In the genomic region with DNA sequence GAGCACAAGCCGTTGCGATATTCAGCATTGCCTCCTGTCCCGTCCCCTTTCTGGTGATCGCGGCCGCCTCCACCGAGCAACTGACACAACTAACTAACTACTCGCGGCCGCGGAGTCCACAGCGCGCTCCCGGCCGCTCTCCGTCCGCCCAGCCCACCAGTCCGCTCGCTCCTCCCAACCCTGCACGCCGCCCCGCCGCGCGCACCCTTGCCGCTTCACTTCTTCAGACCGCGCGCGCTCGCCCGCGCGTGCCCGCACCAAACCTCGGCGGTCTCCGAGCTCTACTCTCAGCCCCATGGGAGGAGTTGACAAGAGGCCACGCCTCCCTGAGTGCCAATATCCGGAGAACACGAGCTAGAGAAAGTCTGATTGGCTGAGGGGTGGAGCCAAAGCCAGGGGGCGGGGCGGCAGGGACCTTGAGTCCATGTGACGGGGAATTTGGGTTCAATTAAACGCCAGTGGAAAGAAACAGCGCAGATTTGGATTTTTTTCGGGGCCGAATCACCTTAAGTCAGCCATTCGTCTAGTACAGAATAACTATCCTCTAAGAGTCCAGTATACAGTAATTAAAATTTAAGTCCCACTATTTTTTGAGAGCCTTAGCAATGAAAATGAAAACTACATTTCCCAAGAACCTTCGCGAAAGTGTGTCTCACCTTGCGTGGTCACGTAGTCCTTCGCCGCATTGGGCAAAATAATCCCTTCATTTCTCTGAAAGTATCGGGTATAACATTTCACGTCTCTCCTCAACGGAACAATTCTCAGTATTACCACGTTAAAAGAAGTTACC, we compare ENCODE assay signal across 8 mouse cellular contexts. TPM values are rescaled to one million over a fixed set of nuclear protein-coding genes. Genes with fewer than 3 reads are reported as not detected.
DNase-seq lines count a peak whose midpoint lies in the region; ATAC-seq and TF ChIP-seq lines count a peak whose summit lies in the region.

A gene (minus strand): TSS at position 120 of the 790 bp plus-strand sequence.
A gene (plus strand): TSS at position 662 of the 790 bp plus-strand sequence.

- peak within 1 kb of the TSS; percentile 76 for H3K4me3 ChIP-seq in ES-Bruce4 (ENCODE audit: low read depth, low read length)
- H3K4me3 ChIP-seq in forebrain, embryonic 13.5 days: peak within 1 kb of the TSS; percentile 73
- peak within 1 kb of the TSS; percentile 79 for H3K4me3 ChIP-seq in liver, postnatal 0 days (ENCODE audit: low read depth, low read length)
- peak within 1 kb of the TSS; percentile 69 for H3K4me3 ChIP-seq in neural tube, embryonic 14.5 days (ENCODE audit: low read depth, low read length)

- peak; percentile 100 for DNase-seq in heart, postnatal 10 days
- DNase-seq in large intestine, adult 2 months (ENCODE audit: low read depth, low spot score): peak; percentile 100
- DNase-seq in liver, postnatal 0 days: peak; percentile 100
- DNase-seq in testis, postnatal 10 days (ENCODE audit: low spot score): peak; percentile 100

- no peaks in the 10 kb centered on the region for H3K9me3 ChIP-seq in ES-Bruce4 (replicated peaks; ENCODE audit: control insufficient read depth, insufficient read depth, low read length, poor library complexity, severe bottlenecking)
- H3K9me3 ChIP-seq in forebrain, embryonic 13.5 days (replicated peaks): no peaks in the 10 kb centered on the region
- no peaks in the 10 kb centered on the region for H3K9me3 ChIP-seq in liver, postnatal 0 days (ENCODE audit: low read length)
- H3K9me3 ChIP-seq in neural tube, embryonic 14.5 days (ENCODE audit: control insufficient read depth, low read length): no peaks in the 10 kb centered on the region

- under 1% methylated on average over 56 of the region's 59 CpGs for WGBS in forebrain, embryonic 13.5 days
- WGBS in large intestine, adult 2 months: under 1% methylated on average over 59 of the region's 59 CpGs
- WGBS in liver, postnatal 0 days (ENCODE audit: insufficient replicate concordance): under 1% methylated on average over 49 of the region's 59 CpGs
- under 1% methylated on average over 59 of the region's 59 CpGs for WGBS in neural tube, embryonic 14.5 days

- no peaks in the 10 kb centered on the region for H3K36me3 ChIP-seq in ES-Bruce4 (ENCODE audit: control insufficient read depth, insufficient read depth, low read length, poor library complexity, severe bottlenecking)
- H3K36me3 ChIP-seq in forebrain, embryonic 13.5 days (ENCODE audit: poor library complexity, severe bottlenecking): no peaks in the 10 kb centered on the region
- peaks cover 3% of the 10 kb centered on the region; the same call in 1 of the 2 replicates for H3K36me3 ChIP-seq in liver, postnatal 0 days (replicated peaks; ENCODE audit: insufficient read depth, low read length)
- H3K36me3 ChIP-seq in neural tube, embryonic 14.5 days (ENCODE audit: control insufficient read depth, insufficient read depth, low read length): no peaks in the 10 kb centered on the region

- intact Hi-C loops in heart, postnatal 10 days (cut with DNase I): loop anchor here (1.0 to 10.0 kb wide), 6 partner anchors 47 to 206 kb away; no protein-coding TSS in a partner anchor

- no peak for TF ChIP-seq CTCF in ES-Bruce4 (IDR thresholded peaks at IDR 0.05; ENCODE audit: low read depth, low read length)
- 0 out of 2 replicates have a peak, but pooled peaks have one; percentile 11 for TF ChIP-seq CTCF in liver, postnatal 0 days (IDR thresholded peaks at IDR 0.05; ENCODE audit: low read depth)

- no peaks in the 10 kb centered on the region for H3K27me3 ChIP-seq in ES-Bruce4 (ENCODE audit: control insufficient read depth, insufficient read depth, low read length, poor library complexity, severe bottlenecking)
- no peaks in the 10 kb centered on the region for H3K27me3 ChIP-seq in forebrain, embryonic 13.5 days
- no peaks in the 10 kb centered on the region for H3K27me3 ChIP-seq in liver, postnatal 0 days (ENCODE audit: insufficient read depth, low read length)
- no peaks in the 10 kb centered on the region for H3K27me3 ChIP-seq in neural tube, embryonic 14.5 days (ENCODE audit: control insufficient read depth, insufficient read depth, low read length)

- peak; percentile 91 for ATAC-seq in cerebellum, adult (ENCODE audit: insufficient number of reproducible peaks, low FRiP score, low TSS enrichment)
- peak; percentile 97 for ATAC-seq in forebrain, embryonic 13.5 days
- peak; percentile 96 for ATAC-seq in liver, postnatal 0 days
- peak; percentile 95 for ATAC-seq in neural tube, embryonic 14.5 days (ENCODE audit: low read depth)

- H3K9ac ChIP-seq in ES-Bruce4 (ENCODE audit: low read depth, poor library complexity, severe bottlenecking): peak within 1 kb of the TSS; percentile 62
- H3K9ac ChIP-seq in forebrain, embryonic 13.5 days: peak within 1 kb of the TSS; percentile 78
- H3K9ac ChIP-seq in liver, postnatal 0 days (replicated peaks): peak within 1 kb of the TSS; percentile 86
- peak within 1 kb of the TSS; percentile 76 for H3K9ac ChIP-seq in neural tube, embryonic 14.5 days (replicated peaks; ENCODE audit: low read depth, low read length)

- peak within 1 kb of the TSS; percentile 30 for H3K27ac ChIP-seq in ES-Bruce4 (ENCODE audit: insufficient read depth, low read length)
- peak within 1 kb of the TSS; percentile 94 for H3K27ac ChIP-seq in forebrain, embryonic 13.5 days
- peak within 1 kb of the TSS; percentile 94 for H3K27ac ChIP-seq in liver, postnatal 0 days (ENCODE audit: low read depth)
- peak within 1 kb of the TSS; percentile 94 for H3K27ac ChIP-seq in neural tube, embryonic 14.5 days (ENCODE audit: low read depth, low read length)

- 0 out of 2 replicates have a peak, but pooled peaks have one; percentile 33 for TF ChIP-seq EP300 in ES-Bruce4 (IDR thresholded peaks at IDR 0.05; ENCODE audit: insufficient read depth, low read depth, low read length)
- TF ChIP-seq EP300 in liver, postnatal 0 days (IDR thresholded peaks at IDR 0.05; ENCODE audit: low read depth): peak; percentile 42; the same call in 1 of the 2 replicates

- peaks cover 3% of the 10 kb centered on the region for H3K4me1 ChIP-seq in ES-Bruce4 (ENCODE audit: control insufficient read depth, insufficient read depth, low read length)
- H3K4me1 ChIP-seq in forebrain, embryonic 13.5 days: peaks cover 40% of the 10 kb centered on the region
- H3K4me1 ChIP-seq in liver, postnatal 0 days (ENCODE audit: insufficient read depth): peaks cover 9% of the 10 kb centered on the region; the same call in 1 of the 2 replicates
- peaks cover 21% of the 10 kb centered on the region for H3K4me1 ChIP-seq in neural tube, embryonic 14.5 days (ENCODE audit: control insufficient read depth, insufficient read depth, low read length)

- H3K4me2 ChIP-seq in forebrain, embryonic 13.5 days: peak within 1 kb of the TSS; percentile 80
- peak within 1 kb of the TSS; percentile 96 for H3K4me2 ChIP-seq in liver, postnatal 0 days (ENCODE audit: low read depth, low read length)
- H3K4me2 ChIP-seq in neural tube, embryonic 14.5 days (ENCODE audit: low read depth, low read length): peak within 1 kb of the TSS; percentile 54

- peak; percentile 66 for TF ChIP-seq POLR2A in ES-Bruce4 (IDR thresholded peaks at IDR 0.05; ENCODE audit: insufficient read depth, low read length)

RNA-seq across cellular contexts. Expression of the first gene that starts in this region (rescaled TPM):
- polyA plus RNA-seq in ES-Bruce4 (2011; ENCODE audit: insufficient read depth, insufficient read length, low read depth, missing spikeins): 26.3 and 30.8 TPM in 2 replicates
- 2.9 and 3.3 TPM in 2 replicates for polyA plus RNA-seq in forebrain, embryonic 13.5 days (2015; fragmentation: Nextera tagmentation; extraction: Ambion mirVana)
- total RNA-seq in heart, postnatal 10 days (2021): 10 to 100 TPM; 44.6 to 53.4 TPM
- polyA plus RNA-seq in large intestine, adult 2 months (2012; rRNA removed): 7.6 and 16.8 TPM in 2 replicates
- 2.3 and 2.6 TPM in 2 replicates for polyA plus RNA-seq in liver, postnatal 0 days (2015; fragmentation: Nextera tagmentation; extraction: Ambion mirVana)
- 9.0 and 12.0 TPM in 2 replicates for polyA plus RNA-seq in neural tube, embryonic 14.5 days (2014; fragmentation: Nextera tagmentation; extraction: Ambion mirVana)

RNA-seq across cellular contexts. Expression of the second gene that starts in this region (rescaled TPM):
- 40.7 and 43.5 TPM in 2 replicates for polyA plus RNA-seq in ES-Bruce4 (2011; ENCODE audit: insufficient read depth, insufficient read length, low read depth, missing spikeins)
- 72.3 and 80.2 TPM in 2 replicates for polyA plus RNA-seq in forebrain, embryonic 13.5 days (2015; fragmentation: Nextera tagmentation; extraction: Ambion mirVana)
- 10 to 100 TPM; 32.9 to 36.3 TPM for total RNA-seq in heart, postnatal 10 days (2021)
- polyA plus RNA-seq in large intestine, adult 2 months (2012; rRNA removed): 12.2 and 15.7 TPM in 2 replicates
- polyA plus RNA-seq in liver, postnatal 0 days (2015; fragmentation: Nextera tagmentation; extraction: Ambion mirVana): 8.2 and 8.3 TPM in 2 replicates
- 86.3 and 92.1 TPM in 2 replicates for polyA plus RNA-seq in neural tube, embryonic 14.5 days (2014; fragmentation: Nextera tagmentation; extraction: Ambion mirVana)

Comparison
In these comparisons a context has a peak if more than half of its experiments do, and no peak if none do; other contexts are left out.
1. Peak in every context shown above with its lines: DNase-seq, ATAC-seq, H3K4me3 ChIP-seq and H3K27ac ChIP-seq.
2. H3K27ac ChIP-seq: peak in every context shown above with its lines; median percentile 94 in forebrain, embryonic 13.5 days; 94 in liver, postnatal 0 days; 94 in neural tube, embryonic 14.5 days; 30 in ES-Bruce4.